Mouse (Mus musculus): Measurements from ENCODE around the gene Hbb-bh2.
"Not testable (repeated sequence)": the region's sequence is repeated elsewhere in the genome, so short reads cannot be mapped to it uniquely, and the experiment has no call there.

The Hbb-bh2 gene

GRCm38 (mm10) chr7:103812174-103812573 lies 28.1 kb downstream of the Hbb-bh2 start:
- DNase-seq (ENCODE audit: low spot score), result no peak

GRCm38 (mm10) chr7:103811223-103811845 lies 29.0 kb downstream of the Hbb-bh2 start:
- no peak for DNase-seq (ENCODE audit: low spot score)

- DNase-seq (ENCODE audit: low spot score), result no peak
Measured at GRCm38 (mm10) chr7:103810746-103811145, 29.6 kb downstream of the Hbb-bh2 start.

GRCm38 (mm10) chr7:103810296-103810695 lies 30.0 kb downstream of the Hbb-bh2 start:
- no peak for DNase-seq (ENCODE audit: low spot score)

GRCm38 (mm10) chr7:103809801-103810155 lies 30.5 kb downstream of the Hbb-bh2 start:
- DNase-seq (ENCODE audit: low spot score), result no peak

GRCm38 (mm10) chr7:103808971-103809800 lies 31.1 kb downstream of the Hbb-bh2 start:
- DNase-seq (ENCODE audit: low spot score), result no peak

GRCm38 (mm10) chr7:103808120-103808519 lies 32.2 kb downstream of the Hbb-bh2 start:
- not testable (repeated sequence) for DNase-seq (ENCODE audit: low spot score)

- DNase-seq (ENCODE audit: low spot score), result peak; percentile 8
Measured at GRCm38 (mm10) chr7:103806856-103807255, 33.5 kb downstream of the Hbb-bh2 start.

- no peak for DNase-seq (ENCODE audit: low spot score)
Measured at GRCm38 (mm10) chr7:103792669-103793388, 47.5 kb downstream of the Hbb-bh2 start.

- DNase-seq (ENCODE audit: low spot score), result no peak
Measured at GRCm38 (mm10) chr7:103791721-103792120, 48.6 kb downstream of the Hbb-bh2 start, which contains the start of gene Olfr67. TSS of gene Olfr67 (minus strand) at chr7:103791821.
